Mouse (Mus musculus) MEL (cell line): ENCODE measurements at regions not wholly inside any gene's neighbourhood (a gene's known extent, or its start where the extent isn't known, plus 50 kb on each side); places are given as distances from the start of the nearest gene placed in this dataset.

ENCODE experiments used
- DNase-seq: peaks from one replicate; pipeline ENCODE4 v3.0.0; 2011; ENCODE audit warnings: low read depth, low spot score
- H3K27ac ChIP-seq: 2 replicates; pipeline ENCODE4 v1.5.1; 2012; ENCODE audit warnings: low read depth, mild to moderate bottlenecking, control low read depth, low read length, moderate library complexity; ENCODE audit not compliant: control insufficient read depth
- H3K27me3 ChIP-seq, 2 experiments: fragments of 150-350 bp in 1 of 2; sonication (generic) in 1 of 2; 2 replicates each; pipeline ENCODE4 v1.6.1; 2012; ENCODE audit warnings: low read length in 2 of 2, mild to moderate bottlenecking in 2 of 2, improper control_type of control experiment in 1 of 2, moderate library complexity in 1 of 2; ENCODE audit not compliant: insufficient read depth in 2 of 2, control insufficient read depth in 1 of 2
- H3K36me3 ChIP-seq, 2 experiments: 2 replicates each; pipeline ENCODE4 v1.6.1; 2012 to 2014; ENCODE audit warnings: low read length in 2 of 2, improper control_type of control experiment in 1 of 2, inconsistent platforms in 1 of 2, mild to moderate bottlenecking in 1 of 2; ENCODE audit not compliant: insufficient read depth in 2 of 2, control insufficient read depth in 1 of 2
- H3K4me1 ChIP-seq, 2 experiments: fragments of 150-350 bp in 1 of 2; sonication (generic) in 1 of 2; 2 replicates each; pipeline ENCODE4 v1.6.1; 2012; ENCODE audit warnings: low read length in 2 of 2, improper control_type of control experiment in 1 of 2, mild to moderate bottlenecking in 1 of 2; ENCODE audit not compliant: insufficient read depth in 2 of 2, control insufficient read depth in 1 of 2
- H3K4me3 ChIP-seq, 2 experiments: fragments of 150-350 bp in 1 of 2; sonication (generic) in 1 of 2; 2 replicates each; pipeline ENCODE4 v1.5.1; 2012; ENCODE audit warnings: low read depth in 2 of 2, low read length in 2 of 2, mild to moderate bottlenecking in 2 of 2, moderate library complexity in 2 of 2, control low read depth in 1 of 2, improper control_type of control experiment in 1 of 2; ENCODE audit not compliant: control insufficient read depth in 1 of 2, insufficient read depth in 1 of 2
- H3K79me2 ChIP-seq: 2 replicates; pipeline ENCODE4 v1.6.1; 2012; ENCODE audit warnings: mild to moderate bottlenecking, low read length, moderate library complexity; ENCODE audit not compliant: control insufficient read depth, poor library complexity, insufficient read depth
- H3K9ac ChIP-seq: 2 replicates; pipeline ENCODE4 v1.6.1; 2012; ENCODE audit warnings: low read depth, mild to moderate bottlenecking, control low read depth, low read length, moderate library complexity; ENCODE audit not compliant: control insufficient read depth, poor library complexity, severe bottlenecking
- H3K9me3 ChIP-seq: fragments of 150-350 bp; sonication (generic); replicated peaks from 2 replicates; pipeline ENCODE4 v1.6.1; 2012; ENCODE audit warnings: mild to moderate bottlenecking, low read length, improper control_type of control experiment, moderate library complexity; ENCODE audit not compliant: insufficient read depth
- BHLHE40 ChIP-seq: IDR thresholded peaks from 2 replicates; pipeline ENCODE4 v1.6.1; 2012; ENCODE audit warnings: low read depth, mild to moderate bottlenecking, inconsistent platforms, low read length, improper control_type of control experiment, borderline replicate concordance
- CHD2 ChIP-seq: IDR thresholded peaks from 2 replicates; pipeline ENCODE4 v1.6.1; 2011; ENCODE audit warnings: low read length, improper control_type of control experiment
- E2F4 ChIP-seq: IDR thresholded peaks from 2 replicates; pipeline ENCODE4 v1.6.1; 2011; ENCODE audit warnings: low read depth, low read length, improper control_type of control experiment, borderline replicate concordance
- ELF1 ChIP-seq: IDR thresholded peaks from 2 replicates; pipeline ENCODE4 v1.6.1; 2014; ENCODE audit warnings: low read depth, mild to moderate bottlenecking, inconsistent platforms, low read length, improper control_type of control experiment, moderate library complexity
- GABPA ChIP-seq: IDR thresholded peaks from 2 replicates; pipeline ENCODE4 v1.6.1; 2012; ENCODE audit warnings: low read depth, mild to moderate bottlenecking, inconsistent platforms, low read length, improper control_type of control experiment, moderate library complexity
- GATA1 ChIP-seq: IDR thresholded peaks from 2 replicates; pipeline ENCODE4 v1.6.1; 2011; ENCODE audit warnings: low read depth, low read length, improper control_type of control experiment
- MAX ChIP-seq: IDR thresholded peaks from 2 replicates; pipeline ENCODE4 v1.6.1; 2011; ENCODE audit warnings: low read length, improper control_type of control experiment
- MYC ChIP-seq: IDR thresholded peaks from 2 replicates; pipeline ENCODE4 v1.6.1; 2011; ENCODE audit warnings: low read depth, mild to moderate bottlenecking, low read length, improper control_type of control experiment, moderate library complexity
- POLR2A ChIP-seq, 2 experiments: IDR thresholded peaks; 2 replicates each; pipeline ENCODE4 v1.6.1; 2011 to 2012; ENCODE audit warnings: low read length in 2 of 2, mild to moderate bottlenecking in 2 of 2, control low read depth in 1 of 2, improper control_type of control experiment in 1 of 2, low read depth in 1 of 2, moderate library complexity in 1 of 2; ENCODE audit not compliant: control insufficient read depth in 1 of 2, insufficient read depth in 1 of 2, poor library complexity in 1 of 2
- POLR2AphosphoS5 ChIP-seq: IDR thresholded peaks from 2 replicates; pipeline ENCODE4 v1.6.1; 2012; ENCODE audit warnings: low read depth, borderline replicate concordance, mild to moderate bottlenecking, inconsistent platforms, low read length, moderate library complexity, mixed read lengths
- RAD21 ChIP-seq: IDR thresholded peaks from 2 replicates; pipeline ENCODE4 v1.6.1; 2011; ENCODE audit warnings: mild to moderate bottlenecking, low read depth, low read length, improper control_type of control experiment
- RCOR1 ChIP-seq: IDR thresholded peaks from 2 replicates; pipeline ENCODE4 v1.6.1; 2012; ENCODE audit warnings: low read depth, mild to moderate bottlenecking, inconsistent platforms, low read length, improper control_type of control experiment
- SIN3A ChIP-seq: IDR thresholded peaks from 2 replicates; pipeline ENCODE4 v1.6.1; 2012; ENCODE audit warnings: low read length, improper control_type of control experiment, inconsistent platforms
- TCF12 ChIP-seq: IDR thresholded peaks from 2 replicates; pipeline ENCODE4 v1.6.1; 2014; ENCODE audit warnings: low read depth, mild to moderate bottlenecking, inconsistent platforms, low read length, improper control_type of control experiment, moderate library complexity
- UBTF ChIP-seq: IDR thresholded peaks from 2 replicates; pipeline ENCODE4 v1.6.1; 2012; ENCODE audit warnings: low read depth, mild to moderate bottlenecking, inconsistent platforms, low read length, improper control_type of control experiment, moderate library complexity, borderline replicate concordance; ENCODE audit not compliant: insufficient read depth
- USF2 ChIP-seq, 2 experiments: IDR thresholded peaks; 2 replicates each; pipeline ENCODE4 v1.6.1; 2011 to 2012; ENCODE audit warnings: improper control_type of control experiment in 2 of 2, low read length in 2 of 2, borderline replicate concordance in 1 of 2, inconsistent platforms in 1 of 2, low read depth in 1 of 2, mild to moderate bottlenecking in 1 of 2; ENCODE audit not compliant: insufficient read depth in 1 of 2
- ZC3H11A ChIP-seq: IDR thresholded peaks from 2 replicates; pipeline ENCODE4 v1.6.1; 2012; ENCODE audit warnings: low read depth, mild to moderate bottlenecking, inconsistent platforms, low read length, improper control_type of control experiment
- ZNF384 ChIP-seq: IDR thresholded peaks from 2 replicates; pipeline ENCODE4 v1.6.1; 2012; ENCODE audit warnings: low read depth, mild to moderate bottlenecking, inconsistent platforms, low read length, improper control_type of control experiment

- TF ChIP-seq RCOR1 (no peak), BHLHE40 (no peak), USF2 (IDR thresholded peaks at IDR 0.05; ENCODE audit: borderline replicate concordance in 1 of 2, insufficient read depth in 1 of 2, low read depth in 1 of 2, low read length in 2 of 2) (no peak), ZC3H11A (no peak)
These were observed 584.7 kb upstream of the Nr2f1 start (continued) for GRCm38 (mm10) chr13:78784285-78784684.

GRCm38 (mm10) chr13:78783591-78784240 is 584.2 kb upstream of the Nr2f1 start:
- H3K79me2 ChIP-seq: no peaks in the 10 kb centered on the region
- no peak for TF ChIP-seq CHD2
- TF ChIP-seq POLR2AphosphoS5: no peak
- no peak for TF ChIP-seq POLR2A (IDR thresholded peaks at IDR 0.05; ENCODE audit: control insufficient read depth in 1 of 2, insufficient read depth in 1 of 2, low read depth in 1 of 2, low read length in 2 of 2, poor library complexity in 1 of 2)
- no peak for TF ChIP-seq GABPA
- TF ChIP-seq GATA1: no peak
- no peak for TF ChIP-seq RAD21
- no peak for TF ChIP-seq TCF12
- no peak for TF ChIP-seq ZNF384
- no peak for TF ChIP-seq MYC
- no peak for TF ChIP-seq E2F4
- TF ChIP-seq UBTF: no peak
- no peak for TF ChIP-seq ELF1
- no peak for TF ChIP-seq MAX
- no peak for TF ChIP-seq SIN3A
- TF ChIP-seq, all 39 proteins: peak for 0
- no peak overlapping the region for H3K27ac ChIP-seq
- H3K4me3 ChIP-seq: no peak overlapping the region
- DNase-seq: no peak
- no peaks in the 10 kb centered on the region for H3K9me3 ChIP-seq
- no peaks in the 10 kb centered on the region for H3K4me1 ChIP-seq
- no peaks in the 10 kb centered on the region for H3K27me3 ChIP-seq
- H3K9ac ChIP-seq: no peak overlapping the region
- no peaks in the 10 kb centered on the region for H3K36me3 ChIP-seq
